Mouse (Mus musculus): ENCODE results near the gene Olfr229. TPM values are rescaled to one million over a fixed set of nuclear protein-coding genes. Genes with fewer than 3 reads are reported as not detected.
"Not testable (repeated sequence)": the region's sequence is repeated elsewhere in the genome, so short reads cannot be mapped to it uniquely, and the experiment has no call there.

The Olfr229 gene
- polyA plus RNA-seq (2014; fragmentation: Nextera tagmentation; extraction: Ambion mirVana) = not detected in 2 replicates

- Histone ChIP-seq H3K27me3 (ENCODE audit: control insufficient read depth, insufficient read depth, low read length) (no peaks in the 10 kb centered on the region), H3K36me3 (replicated peaks; ENCODE audit: control insufficient read depth, insufficient read depth, low read depth, low read length) (no peaks in the 10 kb centered on the region), H3K9ac (replicated peaks; ENCODE audit: low read length) (no peak within 1 kb of the TSS), H3K27ac (replicated peaks; ENCODE audit: low read depth, low read length) (no peak within 1 kb of the TSS), H3K9me3 (replicated peaks; ENCODE audit: control insufficient read depth, low read length) (no peaks in the 10 kb centered on the region), H3K4me1 (ENCODE audit: control insufficient read depth, insufficient read depth, low read length) (no peaks in the 10 kb centered on the region), H3K4me3 (ENCODE audit: low read depth, low read length) (no peak within 1 kb of the TSS), H3K4me2 (ENCODE audit: low read depth, low read length) (no peak within 1 kb of the TSS)
- WGBS = 70% methylated on average over 2 of the region's 2 CpGs
- ATAC-seq (replicated peaks; ENCODE audit: insufficient number of reproducible peaks, low FRiP score, low TSS enrichment, low read depth) (no peak), DNase-seq (ENCODE audit: low spot score) (no peak)
Measured at GRCm38 (mm10) chr9:39907036-39907435, at the start of gene Olfr229. TSS of gene Olfr229 (plus strand) at chr9:39907336.

GRCm38 (mm10) chr9:39866122-39866521 is 41.0 kb upstream of the Olfr229 start, which contains the start of gene Olfr972:
TSS of gene Olfr972 (plus strand) at chr9:39866422.
- DNase-seq (ENCODE audit: low spot score) (no peak), ATAC-seq (replicated peaks; ENCODE audit: insufficient number of reproducible peaks, low FRiP score, low TSS enrichment, low read depth) (no peak)
- Histone ChIP-seq H3K9ac (replicated peaks; ENCODE audit: low read length) (no peak within 1 kb of the TSS), H3K4me2 (ENCODE audit: low read depth, low read length) (no peak within 1 kb of the TSS), H3K36me3 (replicated peaks; ENCODE audit: control insufficient read depth, insufficient read depth, low read depth, low read length) (no peaks in the 10 kb centered on the region), H3K9me3 (replicated peaks; ENCODE audit: control insufficient read depth, low read length) (no peaks in the 10 kb centered on the region), H3K4me1 (ENCODE audit: control insufficient read depth, insufficient read depth, low read length) (no peaks in the 10 kb centered on the region), H3K27ac (replicated peaks; ENCODE audit: low read depth, low read length) (no peak within 1 kb of the TSS), H3K27me3 (ENCODE audit: control insufficient read depth, insufficient read depth, low read length) (no peaks in the 10 kb centered on the region), H3K4me3 (ENCODE audit: low read depth, low read length) (no peak within 1 kb of the TSS)
- WGBS = 74% methylated on average over 2 of the region's 2 CpGs

GRCm38 (mm10) chr9:39871986-39872385 is 35.1 kb upstream of the Olfr229 start:
- 71% methylated on average over 1 of the region's 1 CpGs for WGBS
- H3K27me3 ChIP-seq (ENCODE audit: control insufficient read depth, insufficient read depth, low read length); H3K4me2 ChIP-seq (ENCODE audit: low read depth, low read length); DNase-seq (ENCODE audit: low spot score); H3K4me3 ChIP-seq (ENCODE audit: low read depth, low read length); H3K9me3 ChIP-seq (replicated peaks; ENCODE audit: control insufficient read depth, low read length); H3K36me3 ChIP-seq (replicated peaks; ENCODE audit: control insufficient read depth, insufficient read depth, low read depth, low read length); H3K27ac ChIP-seq (replicated peaks; ENCODE audit: low read depth, low read length); H3K9ac ChIP-seq (replicated peaks; ENCODE audit: low read length); ATAC-seq (replicated peaks; ENCODE audit: insufficient number of reproducible peaks, low FRiP score, low TSS enrichment, low read depth); H3K4me1 ChIP-seq (ENCODE audit: control insufficient read depth, insufficient read depth, low read length): not testable (repeated sequence)

GRCm38 (mm10) chr9:39877541-39878396 is 29.4 kb upstream of the Olfr229 start:
- H3K27ac ChIP-seq (replicated peaks; ENCODE audit: low read depth, low read length); DNase-seq (ENCODE audit: low spot score); H3K9me3 ChIP-seq (replicated peaks; ENCODE audit: control insufficient read depth, low read length); ATAC-seq (replicated peaks; ENCODE audit: insufficient number of reproducible peaks, low FRiP score, low TSS enrichment, low read depth); H3K36me3 ChIP-seq (replicated peaks; ENCODE audit: control insufficient read depth, insufficient read depth, low read depth, low read length); H3K4me1 ChIP-seq (ENCODE audit: control insufficient read depth, insufficient read depth, low read length); H3K4me3 ChIP-seq (ENCODE audit: low read depth, low read length); H3K4me2 ChIP-seq (ENCODE audit: low read depth, low read length); H3K27me3 ChIP-seq (ENCODE audit: control insufficient read depth, insufficient read depth, low read length); H3K9ac ChIP-seq (replicated peaks; ENCODE audit: low read length): not testable (repeated sequence)
- WGBS = no CpG with 5 or more reads among the region's 4 CpGs

- no peak overlapping the region for H3K4me3 ChIP-seq (ENCODE audit: low read depth, low read length)
- H3K27me3 ChIP-seq (ENCODE audit: control insufficient read depth, insufficient read depth, low read length) = no peaks in the 10 kb centered on the region
- H3K4me1 ChIP-seq (ENCODE audit: control insufficient read depth, insufficient read depth, low read length) = no peaks in the 10 kb centered on the region
- 82% methylated on average over 6 of the region's 6 CpGs for WGBS
- H3K4me2 ChIP-seq (ENCODE audit: low read depth, low read length) = no peak overlapping the region
- no peaks in the 10 kb centered on the region for H3K9me3 ChIP-seq (replicated peaks; ENCODE audit: control insufficient read depth, low read length)
- no peaks in the 10 kb centered on the region for H3K36me3 ChIP-seq (replicated peaks; ENCODE audit: control insufficient read depth, insufficient read depth, low read depth, low read length)
- DNase-seq (ENCODE audit: low spot score) (no peak), ATAC-seq (replicated peaks; ENCODE audit: insufficient number of reproducible peaks, low FRiP score, low TSS enrichment, low read depth) (no peak)
- no peak overlapping the region for H3K27ac ChIP-seq (replicated peaks; ENCODE audit: low read depth, low read length)
- no peak overlapping the region for H3K9ac ChIP-seq (replicated peaks; ENCODE audit: low read length)
Measured at GRCm38 (mm10) chr9:39905106-39905505, 2.0 kb upstream of the Olfr229 start.

GRCm38 (mm10) chr9:39909939-39910338 is 2.8 kb downstream of the Olfr229 start:
- Histone ChIP-seq H3K9me3 (replicated peaks; ENCODE audit: control insufficient read depth, low read length) (no peaks in the 10 kb centered on the region), H3K4me2 (ENCODE audit: low read depth, low read length) (no peak overlapping the region), H3K27ac (replicated peaks; ENCODE audit: low read depth, low read length) (no peak overlapping the region), H3K4me1 (ENCODE audit: control insufficient read depth, insufficient read depth, low read length) (no peaks in the 10 kb centered on the region), H3K4me3 (ENCODE audit: low read depth, low read length) (no peak overlapping the region), H3K9ac (replicated peaks; ENCODE audit: low read length) (no peak overlapping the region), H3K27me3 (ENCODE audit: control insufficient read depth, insufficient read depth, low read length) (no peaks in the 10 kb centered on the region), H3K36me3 (replicated peaks; ENCODE audit: control insufficient read depth, insufficient read depth, low read depth, low read length) (no peaks in the 10 kb centered on the region)
- ATAC-seq (replicated peaks; ENCODE audit: insufficient number of reproducible peaks, low FRiP score, low TSS enrichment, low read depth) = no peak
- WGBS = 76% methylated on average over 3 of the region's 3 CpGs
- DNase-seq (ENCODE audit: low spot score) = no peak

GRCm38 (mm10) chr9:39927975-39928836 is 21.1 kb downstream of the Olfr229 start:
- no CpG with 5 or more reads among the region's 4 CpGs for WGBS
- H3K4me3 ChIP-seq (ENCODE audit: low read depth, low read length); H3K36me3 ChIP-seq (replicated peaks; ENCODE audit: control insufficient read depth, insufficient read depth, low read depth, low read length); H3K9ac ChIP-seq (replicated peaks; ENCODE audit: low read length); H3K4me2 ChIP-seq (ENCODE audit: low read depth, low read length); H3K27ac ChIP-seq (replicated peaks; ENCODE audit: low read depth, low read length); DNase-seq (ENCODE audit: low spot score); H3K4me1 ChIP-seq (ENCODE audit: control insufficient read depth, insufficient read depth, low read length); ATAC-seq (replicated peaks; ENCODE audit: insufficient number of reproducible peaks, low FRiP score, low TSS enrichment, low read depth); H3K27me3 ChIP-seq (ENCODE audit: control insufficient read depth, insufficient read depth, low read length); H3K9me3 ChIP-seq (replicated peaks; ENCODE audit: control insufficient read depth, low read length): not testable (repeated sequence)

- H3K9me3 ChIP-seq (replicated peaks; ENCODE audit: control insufficient read depth, low read length); ATAC-seq (replicated peaks; ENCODE audit: insufficient number of reproducible peaks, low FRiP score, low TSS enrichment, low read depth); H3K4me2 ChIP-seq (ENCODE audit: low read depth, low read length); DNase-seq (ENCODE audit: low spot score); H3K27me3 ChIP-seq (ENCODE audit: control insufficient read depth, insufficient read depth, low read length); H3K4me1 ChIP-seq (ENCODE audit: control insufficient read depth, insufficient read depth, low read length); H3K4me3 ChIP-seq (ENCODE audit: low read depth, low read length); H3K36me3 ChIP-seq (replicated peaks; ENCODE audit: control insufficient read depth, insufficient read depth, low read depth, low read length); H3K27ac ChIP-seq (replicated peaks; ENCODE audit: low read depth, low read length); H3K9ac ChIP-seq (replicated peaks; ENCODE audit: low read length): not testable (repeated sequence)
- 66% methylated on average over 1 of the region's 1 CpGs for WGBS
Measured at GRCm38 (mm10) chr9:39928837-39929236, 21.7 kb downstream of the Olfr229 start.

Data from embryonic facial prominence, embryonic 11.5 days (tissue).